Mouse (Mus musculus) ovary, adult 18-20 months (tissue): ENCODE measurements around the gene Rassf3.

ENCODE experiments used
- DNase-seq: peaks from one replicate; pipeline ENCODE4 v3.0.0; 2022; ENCODE audit warnings: low spot score, mixed read lengths

The Rassf3 gene

GRCm38 (mm10) chr10:121489941-121490340 is 13.8 kb upstream of the Rassf3 start:
- DNase-seq = no peak

- DNase-seq = no peak
Measured at GRCm38 (mm10) chr10:121488623-121489299, 12.6 kb upstream of the Rassf3 start.

- no peak for DNase-seq
Measured at GRCm38 (mm10) chr10:121487716-121488115, 11.6 kb upstream of the Rassf3 start.

- DNase-seq = no peak
Measured at GRCm38 (mm10) chr10:121486350-121486749, 10.2 kb upstream of the Rassf3 start.

GRCm38 (mm10) chr10:121483364-121483763 is 7.2 kb upstream of the Rassf3 start:
- DNase-seq = no peak

GRCm38 (mm10) chr10:121481141-121481540 is 5.0 kb upstream of the Rassf3 start:
- DNase-seq = no peak

- no peak for DNase-seq
Measured at GRCm38 (mm10) chr10:121479987-121480386, 3.8 kb upstream of the Rassf3 start.

- DNase-seq = no peak
Measured at GRCm38 (mm10) chr10:121477433-121477832, 1.3 kb upstream of the Rassf3 start.

GRCm38 (mm10) chr10:121476968-121477337 is 806 bp upstream of the Rassf3 start:
- DNase-seq = no peak

GRCm38 (mm10) chr10:121475672-121476146 is 438 bp downstream of the Rassf3 start:
- peak; percentile 10 for DNase-seq

- no peak for DNase-seq
Measured at GRCm38 (mm10) chr10:121475101-121475671, 961 bp downstream of the Rassf3 start.

- DNase-seq = no peak
Measured at GRCm38 (mm10) chr10:121474288-121474687, 1.9 kb downstream of the Rassf3 start.

GRCm38 (mm10) chr10:121473723-121474215 is 2.4 kb downstream of the Rassf3 start:
- no peak for DNase-seq

- DNase-seq = no peak
Measured at GRCm38 (mm10) chr10:121472593-121473217, 3.4 kb downstream of the Rassf3 start.

- DNase-seq = no peak
Measured at GRCm38 (mm10) chr10:121471570-121472197, 4.5 kb downstream of the Rassf3 start.

- DNase-seq = no peak
Measured at GRCm38 (mm10) chr10:121469625-121470024, 6.5 kb downstream of the Rassf3 start.

- DNase-seq = no peak
Measured at GRCm38 (mm10) chr10:121468985-121469384, 7.2 kb downstream of the Rassf3 start.

- DNase-seq = no peak
Measured at GRCm38 (mm10) chr10:121468261-121468660, 7.9 kb downstream of the Rassf3 start.

- no peak for DNase-seq
Measured at GRCm38 (mm10) chr10:121467792-121468191, 8.4 kb downstream of the Rassf3 start.

- DNase-seq = no peak
Measured at GRCm38 (mm10) chr10:121467016-121467415, 9.1 kb downstream of the Rassf3 start.

- DNase-seq = no peak
Measured at GRCm38 (mm10) chr10:121465033-121465432, 11.1 kb downstream of the Rassf3 start.

GRCm38 (mm10) chr10:121462162-121462881 is 13.8 kb downstream of the Rassf3 start:
- no peak for DNase-seq
